Mouse (Mus musculus) G1E-ER4 (cell line): Measurements from ENCODE around the gene Stil. TPM values are rescaled to one million over a fixed set of nuclear protein-coding genes. Genes with fewer than 3 reads are reported as not detected.
A peak's percentile ranks its signal among the peaks of the same experiment; 100 is the strongest.

Experiments used
- GATA1 ChIP-seq: IDR thresholded peaks from one replicate; pipeline ENCODE4 v1.8.0; 2012; ENCODE audit warnings: low read length, inconsistent platforms
- polyA plus RNA-seq: library from polyadenylated mRNA; stranded (reverse); fragments of >175 nt; gene quantifications from 2 replicates; pipeline ENCODE4 v1.2.3, GENCODE M21; 2012

Gene Stil
- polyA plus RNA-seq, 1 experiment = 3.3 TPM

- TF ChIP-seq GATA1 = no peak
Measured at GRCm38 (mm10) chr4:115019997-115020396, 20.0 kb downstream of the Stil start.

- no peak for TF ChIP-seq GATA1
Measured at GRCm38 (mm10) chr4:115035043-115035442, 35.1 kb downstream of the Stil start.

- no peak for TF ChIP-seq GATA1
Measured at GRCm38 (mm10) chr4:115038242-115038641, 38.3 kb downstream of the Stil start.

- TF ChIP-seq GATA1 = no peak
Measured at GRCm38 (mm10) chr4:115045621-115046020, 45.7 kb downstream of the Stil start.

- no peak for TF ChIP-seq GATA1
Measured at GRCm38 (mm10) chr4:115047750-115048149, 47.8 kb downstream of the Stil start.

- no peak for TF ChIP-seq GATA1
Measured at GRCm38 (mm10) chr4:115048190-115048589, 48.2 kb downstream of the Stil start.

GRCm38 (mm10) chr4:115051245-115051644 lies 51.3 kb downstream of the Stil start:
- TF ChIP-seq GATA1 = no peak

- no peak for TF ChIP-seq GATA1
Measured at GRCm38 (mm10) chr4:115052343-115053005, 52.5 kb downstream of the Stil start.

- no peak for TF ChIP-seq GATA1
Measured at GRCm38 (mm10) chr4:115055044-115055443, 55.1 kb downstream of the Stil start.

- TF ChIP-seq GATA1 = no peak
Measured at GRCm38 (mm10) chr4:115055691-115056090, 55.7 kb downstream of the Stil start.

GRCm38 (mm10) chr4:115056371-115056920 lies 56.5 kb downstream of the Stil start, which contains the start of gene Tal1:
Gene Tal1 (plus strand): TSS chr4:115056426.
- peak; percentile 40 for TF ChIP-seq GATA1

GRCm38 (mm10) chr4:115056921-115057673 lies 57.1 kb downstream of the Stil start:
- TF ChIP-seq GATA1 = no peak

- no peak for TF ChIP-seq GATA1
Measured at GRCm38 (mm10) chr4:115057674-115058316, 57.8 kb downstream of the Stil start.

GRCm38 (mm10) chr4:115058317-115058761 lies 58.4 kb downstream of the Stil start:
- TF ChIP-seq GATA1 = no peak

- TF ChIP-seq GATA1 = no peak
Measured at GRCm38 (mm10) chr4:115058871-115059590, 59.1 kb downstream of the Stil start.
